Comparison of ENCODE assay signal across 1 mouse cellular context in the genomic region with DNA sequence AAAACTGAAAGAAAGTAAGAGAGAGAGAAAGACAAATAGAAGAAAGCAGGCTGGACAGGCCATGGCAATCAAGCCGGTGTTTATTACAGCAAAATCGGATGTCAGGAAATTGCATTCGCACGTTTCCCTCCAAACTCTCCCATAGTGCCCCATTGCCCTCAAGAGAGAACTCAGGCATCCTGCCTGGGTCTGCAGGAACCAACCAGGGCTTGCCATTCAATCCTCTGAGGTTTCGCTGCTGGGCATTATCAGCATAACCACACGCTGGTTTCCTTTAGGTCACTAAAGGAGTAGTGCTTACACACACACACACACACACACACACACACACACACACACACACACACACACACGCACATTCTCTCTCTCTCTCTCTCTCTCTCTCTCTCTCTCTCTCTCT.
A peak's percentile ranks its signal among the peaks of the same experiment; 100 is the strongest.
TF ChIP-seq lines count a peak whose summit lies in the region.

No protein-coding gene starts in this region.

TF ChIP-seq in CH12.LX, 34 proteins besides CTCF, POLR2A, EP300 and RAD21 (continued from another document):
- peak; percentile 93 for TF ChIP-seq BHLHE40 (IDR thresholded peaks at IDR 0.05; ENCODE audit: low read depth, low read length)
- TF ChIP-seq UBTF (IDR thresholded peaks at IDR 0.05; ENCODE audit: low read depth, low read length): no peak
- peak; percentile 79 for TF ChIP-seq ZNF384 (IDR thresholded peaks at IDR 0.05; ENCODE audit: low read depth, low read length)
- peak; percentile 32; the same call in 1 of the 2 replicates for TF ChIP-seq MAFK (IDR thresholded peaks at IDR 0.05; ENCODE audit: insufficient replicate concordance, low read length)
- peak; percentile 69 for TF ChIP-seq TBP (conservative IDR thresholded peaks at IDR 0.05; ENCODE audit: low read depth, low read length)
- TF ChIP-seq GABPA (IDR thresholded peaks at IDR 0.05; ENCODE audit: insufficient replicate concordance, low read depth, low read length): no peak
- TF ChIP-seq MXI1 (IDR thresholded peaks at IDR 0.05; ENCODE audit: low read depth, low read length): no peak
- peak; percentile 56; the same call in 1 of the 2 replicates for TF ChIP-seq TCF12 (IDR thresholded peaks at IDR 0.05; ENCODE audit: low read depth, low read length)
